Mouse (Mus musculus): Measurements from ENCODE around the gene Mertk.

Gene Mertk

GRCm38 (mm10) chr2:128768545-128769247, 69.9 kb downstream of the Mertk start:
- no peak for DNase-seq (ENCODE audit: low spot score in 2 of 2)

GRCm38 (mm10) chr2:128770557-128770956, 71.8 kb downstream of the Mertk start:
- DNase-seq (ENCODE audit: low spot score in 2 of 2), result no peak

GRCm38 (mm10) chr2:128771048-128771447, 72.3 kb downstream of the Mertk start:
- DNase-seq (ENCODE audit: low spot score in 2 of 2), result no peak

- DNase-seq (ENCODE audit: low spot score in 2 of 2), result peak in 1 of 2 experiments; percentile 41
Measured at GRCm38 (mm10) chr2:128771750-128772338, 73.1 kb downstream of the Mertk start.

GRCm38 (mm10) chr2:128782231-128782630, 83.5 kb downstream of the Mertk start:
- no peak for DNase-seq (ENCODE audit: low spot score in 2 of 2)

GRCm38 (mm10) chr2:128783660-128784345, 85.0 kb downstream of the Mertk start:
- DNase-seq (ENCODE audit: low spot score in 2 of 2), result no peak

GRCm38 (mm10) chr2:128784814-128785213, 86.1 kb downstream of the Mertk start:
- DNase-seq (ENCODE audit: low spot score in 2 of 2), result no peak

- DNase-seq (ENCODE audit: low spot score in 2 of 2), result no peak
Measured at GRCm38 (mm10) chr2:128786341-128786740, 87.6 kb downstream of the Mertk start.

- DNase-seq (ENCODE audit: low spot score in 2 of 2), result no peak
Measured at GRCm38 (mm10) chr2:128786795-128787194, 88.0 kb downstream of the Mertk start.

- no peak for DNase-seq (ENCODE audit: low spot score in 2 of 2)
Measured at GRCm38 (mm10) chr2:128787805-128788204, 89.0 kb downstream of the Mertk start.

GRCm38 (mm10) chr2:128790875-128791614, 92.3 kb downstream of the Mertk start:
- DNase-seq (ENCODE audit: low spot score in 2 of 2), result no peak

- no peak for DNase-seq (ENCODE audit: low spot score in 2 of 2)
Measured at GRCm38 (mm10) chr2:128793958-128794357, 95.2 kb downstream of the Mertk start.

GRCm38 (mm10) chr2:128796463-128796862, 97.7 kb downstream of the Mertk start:
- DNase-seq (ENCODE audit: low spot score in 2 of 2), result no peak

GRCm38 (mm10) chr2:128803441-128803840, 104.7 kb downstream of the Mertk start:
- no peak for DNase-seq (ENCODE audit: low spot score in 2 of 2)

- DNase-seq (ENCODE audit: low spot score in 2 of 2), result no peak
Measured at GRCm38 (mm10) chr2:128805341-128805740, 106.6 kb downstream of the Mertk start.

GRCm38 (mm10) chr2:128806561-128806960, 107.8 kb downstream of the Mertk start:
- DNase-seq (ENCODE audit: low spot score in 2 of 2), result no peak

- DNase-seq (ENCODE audit: low spot score in 2 of 2), result no peak
Measured at GRCm38 (mm10) chr2:128812761-128813160, 114.0 kb downstream of the Mertk start.

- DNase-seq (ENCODE audit: low spot score in 2 of 2), result no peak
Measured at GRCm38 (mm10) chr2:128816311-128816710, 117.6 kb downstream of the Mertk start.

- no peak for DNase-seq (ENCODE audit: low spot score in 2 of 2)
Measured at GRCm38 (mm10) chr2:128816916-128817315, 118.2 kb downstream of the Mertk start.

GRCm38 (mm10) chr2:128817387-128817785, 118.6 kb downstream of the Mertk start:
- DNase-seq (ENCODE audit: low spot score in 2 of 2), result peak; percentile 37 to 56

GRCm38 (mm10) chr2:128817786-128818681, 119.3 kb downstream of the Mertk start, which contains the start of gene Tmem87b:
TSS of gene Tmem87b (plus strand) at chr2:128818118.
- DNase-seq (ENCODE audit: low spot score in 2 of 2), result peak; percentile 97 to 99
